Mouse (Mus musculus): ENCODE measurements around the gene Plekhg5. TPM values are rescaled to one million over a fixed set of nuclear protein-coding genes. Genes with fewer than 3 reads are reported as not detected.
"Not testable (repeated sequence)": the region's sequence is repeated elsewhere in the genome, so short reads cannot be mapped to it uniquely, and the experiment has no call there.

Plekhg5 gene
- polyA plus RNA-seq, 1 experiment: 46.7 TPM

DNA sequence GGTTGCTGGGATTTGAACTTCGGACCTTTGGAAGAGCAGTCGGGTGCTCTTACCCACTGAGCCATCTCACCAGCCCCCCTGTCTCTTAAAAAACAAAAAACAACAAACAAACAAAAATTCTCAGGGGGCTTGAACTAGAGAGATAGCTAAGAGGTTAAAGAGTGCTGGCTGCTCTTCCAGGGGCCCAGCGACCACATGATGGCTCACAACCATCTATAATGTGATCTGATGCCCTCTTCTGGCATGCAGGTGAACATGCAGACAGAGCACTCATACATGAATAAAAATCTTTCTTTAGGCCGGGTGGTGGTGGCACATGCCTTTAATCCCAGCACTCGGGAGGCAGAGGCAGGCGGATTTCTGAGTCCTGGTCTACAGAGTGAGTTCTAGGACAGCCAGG is 35.8 kb upstream of the Plekhg5 start:
- H3K4me3 ChIP-seq (replicated peaks; ENCODE audit: extremely low read depth, low read depth, low read length); H3K4me1 ChIP-seq (ENCODE audit: control insufficient read depth, insufficient read depth, low read length); DNase-seq: not testable (repeated sequence)
- WGBS: 90% methylated on average over 6 of the region's 6 CpGs
- 0 out of 2 replicates have a peak, but pooled peaks have one; percentile 11 for TF ChIP-seq CTCF (IDR thresholded peaks at IDR 0.05; ENCODE audit: insufficient read depth, low read length)

DNA sequence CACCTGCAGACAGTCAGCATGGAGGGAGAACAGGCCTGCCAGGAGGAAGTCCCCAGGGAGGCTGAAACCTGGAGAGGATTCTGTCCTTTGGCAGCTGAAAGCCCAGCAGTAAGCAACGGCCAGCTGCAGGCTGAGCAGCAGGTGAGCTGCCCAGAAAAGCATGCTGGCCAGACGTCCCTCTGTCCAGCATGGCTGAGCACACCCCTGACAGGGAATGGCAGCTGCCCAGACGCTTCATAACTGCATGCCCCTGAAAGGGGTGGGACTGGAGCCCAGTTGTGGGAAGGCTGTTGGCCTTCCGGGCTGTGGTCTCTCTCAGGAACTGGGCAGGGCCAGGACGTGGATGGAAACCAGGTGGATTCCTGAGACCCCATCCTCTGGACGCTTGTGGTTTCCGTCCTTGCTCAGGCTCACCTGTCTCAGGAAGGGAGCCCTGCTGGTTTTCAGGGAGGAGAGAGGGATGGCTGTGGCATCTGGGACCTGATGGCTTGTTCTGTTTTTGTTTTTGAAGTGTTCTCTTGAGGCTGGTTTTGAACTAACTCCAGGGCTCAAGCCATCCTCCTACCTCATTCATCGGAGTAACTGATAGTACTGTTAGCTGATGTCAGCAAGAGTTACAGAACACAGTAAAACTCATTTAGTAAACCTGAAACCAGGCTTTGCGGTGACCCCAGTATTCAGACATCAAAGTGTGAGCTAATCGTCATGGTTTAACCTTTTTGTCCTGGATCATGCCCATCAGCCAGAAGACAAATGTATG is 33.9 kb upstream of the Plekhg5 start, which contains the start of gene Tas1r1:
Gene Tas1r1 (minus strand): TSS at position 344 of the 760 bp plus-strand sequence.
- peak within 1 kb of the TSS; percentile 83 for H3K4me3 ChIP-seq (replicated peaks; ENCODE audit: extremely low read depth, low read depth, low read length)
- TF ChIP-seq POLR2A (IDR thresholded peaks at IDR 0.05; ENCODE audit: borderline replicate concordance, extremely low read depth, low read depth, low read length): no peak
- no peak for TF ChIP-seq CTCF (IDR thresholded peaks at IDR 0.05; ENCODE audit: insufficient read depth, low read length)
- H3K4me1 ChIP-seq (ENCODE audit: control insufficient read depth, insufficient read depth, low read length): peaks cover 7% of the 10 kb centered on the region
- no peak for DNase-seq
- WGBS: 33% methylated on average over 10 of the region's 10 CpGs

DNA sequence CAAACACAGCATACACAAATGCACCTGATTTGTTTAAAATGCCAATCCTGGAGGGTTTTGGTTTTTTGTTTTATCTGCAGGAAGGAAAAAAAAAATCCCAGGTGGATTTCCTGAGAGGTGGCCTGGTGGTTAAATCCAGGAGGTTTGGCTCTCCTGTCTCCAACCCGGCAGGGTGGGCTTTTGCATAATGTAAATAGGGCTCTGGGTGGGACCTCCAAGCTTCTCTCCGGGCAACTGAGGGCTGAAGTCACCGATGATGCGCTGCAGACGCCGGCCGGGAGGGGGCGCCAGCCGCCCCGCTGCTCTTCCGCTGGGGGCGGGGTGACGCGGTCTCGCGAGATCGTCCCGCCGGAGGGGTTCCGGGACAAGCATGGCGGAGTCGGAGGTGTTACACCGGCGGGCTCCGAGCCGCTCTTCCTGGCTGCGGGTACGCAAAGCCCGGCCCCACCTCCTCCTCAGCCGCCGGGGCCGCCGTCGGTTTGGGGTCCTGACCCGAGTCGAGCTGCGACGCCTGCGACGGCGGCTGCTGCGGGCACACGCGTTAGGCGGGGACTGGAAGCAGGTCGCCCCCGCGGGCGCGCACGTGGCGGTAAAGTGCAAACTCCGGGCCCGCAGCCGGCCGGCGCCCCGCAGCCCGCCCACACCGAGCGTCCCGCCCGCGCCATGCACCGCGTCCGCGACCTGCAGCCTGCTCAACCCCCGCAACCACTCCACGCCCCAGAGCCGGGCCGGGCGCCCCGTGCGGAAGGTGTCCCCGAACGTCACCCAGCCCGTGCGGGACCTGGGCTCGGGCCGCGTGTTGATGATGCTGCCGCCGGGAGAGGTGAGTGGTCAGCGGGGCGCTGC is 33.1 kb upstream of the Plekhg5 start, which contains the start of gene Nol9:
Gene Nol9 (plus strand): TSS at position 337 of the 846 bp plus-strand sequence.
- WGBS: under 1% methylated on average over 86 of the region's 86 CpGs
- Histone ChIP-seq H3K4me1 (ENCODE audit: control insufficient read depth, insufficient read depth, low read length) (peaks cover 7% of the 10 kb centered on the region), H3K4me3 (replicated peaks; ENCODE audit: extremely low read depth, low read depth, low read length) (peak within 1 kb of the TSS; percentile 83)
- DNase-seq: peak; percentile 94
- TF ChIP-seq POLR2A (IDR thresholded peaks at IDR 0.05; ENCODE audit: borderline replicate concordance, extremely low read depth, low read depth, low read length): peak; percentile 74; the same call in 1 of the 2 replicates
- TF ChIP-seq CTCF (IDR thresholded peaks at IDR 0.05; ENCODE audit: insufficient read depth, low read length): peak; percentile 59

DNA sequence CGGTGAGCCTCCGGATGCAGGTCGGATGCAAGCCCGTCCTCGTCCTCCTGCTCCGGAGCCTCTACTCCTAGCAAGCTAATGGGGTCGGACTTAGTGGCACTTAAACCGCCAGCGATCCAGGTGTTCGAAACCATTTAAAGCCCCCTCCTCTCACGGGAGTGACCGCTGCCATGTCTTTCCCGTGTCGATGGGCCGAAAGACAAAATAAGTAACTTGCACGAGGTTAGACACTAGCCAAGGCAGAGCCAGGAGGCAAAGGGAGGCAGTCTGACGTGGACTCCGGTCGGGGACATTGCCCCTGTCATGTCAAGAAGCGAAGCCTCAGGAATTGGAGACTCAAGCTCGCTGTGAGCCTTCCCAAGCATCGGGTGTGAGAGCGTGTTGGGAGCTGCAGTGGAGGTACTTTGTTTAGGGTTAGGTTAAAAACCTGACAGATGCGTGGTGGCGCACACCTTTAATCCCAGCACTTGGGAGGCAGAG is 32.4 kb upstream of the Plekhg5 start:
- TF ChIP-seq POLR2A (IDR thresholded peaks at IDR 0.05; ENCODE audit: borderline replicate concordance, extremely low read depth, low read depth, low read length) (no peak), CTCF (IDR thresholded peaks at IDR 0.05; ENCODE audit: insufficient read depth, low read length) (no peak)
- H3K4me1 ChIP-seq (ENCODE audit: control insufficient read depth, insufficient read depth, low read length): peaks cover 7% of the 10 kb centered on the region
- DNase-seq: no peak
- WGBS: 2% methylated on average over 25 of the region's 25 CpGs
- H3K4me3 ChIP-seq (replicated peaks; ENCODE audit: extremely low read depth, low read depth, low read length): peak overlapping the region; percentile 83

DNA sequence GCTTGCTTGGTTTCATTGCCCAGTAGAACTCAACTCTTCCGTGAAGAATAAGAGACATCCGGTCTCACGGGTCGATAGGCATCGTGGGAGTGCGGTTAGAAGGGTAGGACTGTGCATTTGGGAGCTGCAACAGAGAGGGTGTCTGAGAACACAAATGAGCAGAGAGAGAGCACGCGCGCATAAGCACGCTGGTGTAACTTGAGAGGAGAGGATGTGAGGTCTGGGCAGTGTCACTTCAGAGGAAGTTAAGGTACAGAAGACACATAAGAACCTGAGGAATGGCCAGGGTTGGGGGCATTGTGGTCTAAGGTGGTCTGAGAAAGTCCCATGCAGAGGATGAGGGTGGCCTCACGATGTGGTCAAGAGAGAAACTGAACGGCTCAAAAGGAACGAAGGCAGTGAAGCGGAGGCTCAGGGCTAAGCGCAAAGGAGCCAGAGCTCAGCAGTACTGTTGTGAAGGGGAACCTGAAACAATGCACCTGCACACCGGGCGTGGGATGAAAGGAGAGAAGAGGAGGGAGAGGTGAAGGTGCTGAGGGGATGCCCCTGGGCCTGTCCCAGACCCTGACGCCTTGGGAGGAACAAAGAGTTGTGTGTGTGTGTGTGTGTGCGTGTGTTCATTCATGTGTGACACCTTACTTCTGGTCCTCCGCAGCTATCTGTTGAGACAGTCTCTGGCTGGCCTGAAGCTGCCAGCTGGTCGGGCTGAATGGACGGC is 30.2 kb upstream of the Plekhg5 start:
- Histone ChIP-seq H3K4me1 (ENCODE audit: control insufficient read depth, insufficient read depth, low read length) (peaks cover 7% of the 10 kb centered on the region), H3K4me3 (replicated peaks; ENCODE audit: extremely low read depth, low read depth, low read length) (no peak overlapping the region)
- no peak for DNase-seq
- 95% methylated on average over 22 of the region's 22 CpGs for WGBS
- TF ChIP-seq POLR2A (IDR thresholded peaks at IDR 0.05; ENCODE audit: borderline replicate concordance, extremely low read depth, low read depth, low read length): no peak
- no peak for TF ChIP-seq CTCF (IDR thresholded peaks at IDR 0.05; ENCODE audit: insufficient read depth, low read length)

DNA sequence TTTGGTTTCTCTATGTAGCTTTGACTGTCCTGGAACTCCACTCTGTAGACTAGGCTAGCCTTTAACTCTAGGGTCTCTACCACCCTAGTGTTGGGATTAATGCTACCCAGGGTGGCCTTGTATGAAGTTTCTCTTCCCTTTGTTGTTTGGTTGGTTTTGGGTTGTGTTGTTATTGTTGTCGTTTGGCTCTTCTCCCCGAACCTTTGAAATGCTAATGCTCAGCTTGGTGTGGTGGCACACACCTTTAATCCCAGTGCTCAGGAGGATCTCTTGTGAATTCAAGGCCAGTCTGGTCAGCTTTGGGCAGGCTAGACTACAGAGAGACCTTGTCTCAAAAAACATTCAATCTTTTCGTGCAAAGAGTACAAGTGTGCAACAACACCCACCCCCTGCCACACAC is 29.1 kb upstream of the Plekhg5 start:
- no peak for TF ChIP-seq POLR2A (IDR thresholded peaks at IDR 0.05; ENCODE audit: borderline replicate concordance, extremely low read depth, low read depth, low read length)
- no peak for TF ChIP-seq CTCF (IDR thresholded peaks at IDR 0.05; ENCODE audit: insufficient read depth, low read length)
- DNase-seq: no peak
- no peak overlapping the region for H3K4me3 ChIP-seq (replicated peaks; ENCODE audit: extremely low read depth, low read depth, low read length)
- WGBS: 84% methylated on average over 3 of the region's 3 CpGs
- peaks cover 7% of the 10 kb centered on the region for H3K4me1 ChIP-seq (ENCODE audit: control insufficient read depth, insufficient read depth, low read length)

DNA sequence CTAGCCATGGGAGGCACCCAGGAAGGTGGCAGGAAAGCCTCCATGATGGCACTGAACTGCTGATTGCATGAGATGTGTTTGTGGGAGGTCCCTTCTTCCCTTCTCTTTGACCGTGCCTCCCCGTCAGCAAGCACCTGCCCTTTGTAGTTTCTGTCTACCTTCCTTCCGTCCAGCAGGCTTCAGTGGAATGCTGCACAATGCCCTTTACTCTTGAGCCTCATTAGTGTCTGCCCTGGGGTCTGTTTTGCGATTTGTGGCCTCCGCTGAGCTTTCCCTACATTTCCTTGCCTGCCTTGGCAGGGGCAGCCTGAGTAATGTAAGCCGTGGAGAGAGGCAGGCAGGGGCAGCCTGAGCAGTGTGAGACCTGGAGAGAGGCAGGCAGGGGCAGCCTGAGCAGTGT is 27.7 kb upstream of the Plekhg5 start:
- 75% methylated on average over 6 of the region's 6 CpGs for WGBS
- TF ChIP-seq POLR2A (IDR thresholded peaks at IDR 0.05; ENCODE audit: borderline replicate concordance, extremely low read depth, low read depth, low read length): no peak
- TF ChIP-seq CTCF (IDR thresholded peaks at IDR 0.05; ENCODE audit: insufficient read depth, low read length): no peak
- no peak overlapping the region for H3K4me3 ChIP-seq (replicated peaks; ENCODE audit: extremely low read depth, low read depth, low read length)
- peaks cover 7% of the 10 kb centered on the region for H3K4me1 ChIP-seq (ENCODE audit: control insufficient read depth, insufficient read depth, low read length)
- no peak for DNase-seq

DNA sequence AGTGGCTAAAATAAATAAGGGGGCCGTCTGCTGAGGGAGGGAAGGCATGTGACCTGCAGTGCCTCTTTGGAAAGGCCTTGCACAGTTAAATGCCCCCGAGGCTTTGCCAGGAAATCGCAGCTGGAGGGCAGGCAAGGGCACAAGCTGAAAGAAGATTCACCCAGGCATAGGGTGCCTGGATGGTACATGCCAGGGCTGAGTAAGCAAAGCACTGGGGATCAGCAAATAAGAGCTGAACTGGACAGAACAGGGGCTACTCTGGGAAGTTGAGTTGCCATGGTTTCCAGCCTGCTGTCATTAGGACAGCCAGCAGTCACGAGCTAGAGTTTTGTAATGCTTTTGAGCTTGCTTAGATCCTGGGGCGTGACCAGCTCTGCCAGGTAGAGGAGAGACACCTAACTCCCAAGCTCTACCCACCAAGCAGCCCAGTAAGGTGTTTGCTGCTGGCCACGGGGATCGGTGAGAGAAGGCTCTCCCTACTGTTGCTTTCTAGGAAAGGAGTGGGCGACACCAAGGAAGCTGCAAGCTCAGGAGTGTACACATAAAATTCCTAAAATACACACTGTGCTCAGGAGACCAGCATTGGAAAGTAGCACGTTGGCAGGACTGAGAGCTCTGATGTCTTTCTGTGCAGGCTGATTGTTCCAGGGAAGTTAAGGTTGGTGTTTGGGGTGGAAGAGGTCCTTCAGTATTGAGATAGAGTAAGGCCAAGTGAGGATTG is 9.7 kb upstream of the Plekhg5 start:
- TF ChIP-seq POLR2A (IDR thresholded peaks at IDR 0.05; ENCODE audit: borderline replicate concordance, extremely low read depth, low read depth, low read length) (no peak), CTCF (IDR thresholded peaks at IDR 0.05; ENCODE audit: insufficient read depth, low read length) (no peak)

More for the DNA sequence above, 9.7 kb upstream of the Plekhg5 start:
- H3K4me1 ChIP-seq (ENCODE audit: control insufficient read depth, insufficient read depth, low read length): no peaks in the 10 kb centered on the region
- WGBS: 53% methylated on average over 9 of the region's 9 CpGs
- DNase-seq: no peak
- H3K4me3 ChIP-seq (replicated peaks; ENCODE audit: extremely low read depth, low read depth, low read length): no peak overlapping the region
